Mouse (Mus musculus): Measurements from ENCODE around the gene Scaf1. TPM values are rescaled to one million over a fixed set of nuclear protein-coding genes. Genes with fewer than 3 reads are reported as not detected.

The Scaf1 gene
- polyA plus RNA-seq, 1 experiment from 2014 or later, result 34.8 TPM

- peak overlapping the region; percentile 62 for H3K4me3 ChIP-seq
- H3K9ac ChIP-seq, result peak overlapping the region; percentile 60
- peak overlapping the region; percentile 92 for H3K27ac ChIP-seq
- peaks cover 33% of the 10 kb centered on the region for H3K4me1 ChIP-seq
- H3K9me3 ChIP-seq, result no peaks in the 10 kb centered on the region
- H3K36me3 ChIP-seq, result peaks cover 65% of the 10 kb centered on the region
- no peak for ATAC-seq (ENCODE audit: insufficient number of reproducible peaks, low FRiP score, low TSS enrichment, low read depth)
- 10% methylated on average over 10 of the region's 10 CpGs for WGBS
- H3K27me3 ChIP-seq, result no peaks in the 10 kb centered on the region
- H3K4me2 ChIP-seq, result peak overlapping the region; percentile 80
Measured at GRCm38 (mm10) chr7:44996672-44997071, 19.5 kb downstream of the Scaf1 start.

GRCm38 (mm10) chr7:44986879-44987718 lies 29.1 kb downstream of the Scaf1 start:
- Histone ChIP-seq H3K4me2 (peak overlapping the region; percentile 57), H3K9me3 (no peaks in the 10 kb centered on the region), H3K36me3 (peaks cover 37% of the 10 kb centered on the region), H3K4me3 (peak overlapping the region; percentile 63), H3K27ac (peak overlapping the region; percentile 97), H3K4me1 (peaks cover 34% of the 10 kb centered on the region), H3K9ac (peak overlapping the region; percentile 64), H3K27me3 (no peaks in the 10 kb centered on the region)
- under 1% methylated on average over 29 of the region's 29 CpGs for WGBS
- peak; percentile 1; the same call in 1 of the 2 replicates for ATAC-seq (ENCODE audit: insufficient number of reproducible peaks, low FRiP score, low TSS enrichment, low read depth)

GRCm38 (mm10) chr7:44986192-44986878 lies 29.8 kb downstream of the Scaf1 start, which contains the start of gene Prmt1:
TSS of gene Prmt1 (minus strand) at chr7:44986568.
- Histone ChIP-seq H3K27ac (peak within 1 kb of the TSS; percentile 97), H3K36me3 (peaks cover 37% of the 10 kb centered on the region), H3K4me1 (peaks cover 34% of the 10 kb centered on the region), H3K9ac (peak within 1 kb of the TSS; percentile 89), H3K4me3 (peak within 1 kb of the TSS; percentile 63), H3K27me3 (no peaks in the 10 kb centered on the region), H3K9me3 (no peaks in the 10 kb centered on the region), H3K4me2 (peak within 1 kb of the TSS; percentile 66)
- peak; percentile 97 for ATAC-seq (ENCODE audit: insufficient number of reproducible peaks, low FRiP score, low TSS enrichment, low read depth)
- WGBS, result under 1% methylated on average over 42 of the region's 42 CpGs

- H3K27ac ChIP-seq, result peak overlapping the region; percentile 93
- WGBS, result 1% methylated on average over 44 of the region's 45 CpGs
- no peaks in the 10 kb centered on the region for H3K9me3 ChIP-seq
- peaks cover 34% of the 10 kb centered on the region for H3K4me1 ChIP-seq
- no peaks in the 10 kb centered on the region for H3K27me3 ChIP-seq
- peak overlapping the region; percentile 66 for H3K4me2 ChIP-seq
- no peak for ATAC-seq (ENCODE audit: insufficient number of reproducible peaks, low FRiP score, low TSS enrichment, low read depth)
- H3K9ac ChIP-seq, result peak overlapping the region; percentile 89
- H3K4me3 ChIP-seq, result peak overlapping the region; percentile 63
- peaks cover 37% of the 10 kb centered on the region for H3K36me3 ChIP-seq
Measured at GRCm38 (mm10) chr7:44985595-44986191, 30.5 kb downstream of the Scaf1 start.

- no peak for ATAC-seq (ENCODE audit: insufficient number of reproducible peaks, low FRiP score, low TSS enrichment, low read depth)
- H3K27me3 ChIP-seq, result no peaks in the 10 kb centered on the region
- no peaks in the 10 kb centered on the region for H3K9me3 ChIP-seq
- H3K4me1 ChIP-seq, result peaks cover 34% of the 10 kb centered on the region
- H3K4me2 ChIP-seq, result peak overlapping the region; percentile 66
- peak overlapping the region; percentile 63 for H3K4me3 ChIP-seq
- H3K36me3 ChIP-seq, result peaks cover 41% of the 10 kb centered on the region
- no peak overlapping the region for H3K9ac ChIP-seq
- 37% methylated on average over 3 of the region's 3 CpGs for WGBS
- 0 out of 2 replicates have a peak overlapping the region, but pooled peaks have one; percentile 93 for H3K27ac ChIP-seq
Measured at GRCm38 (mm10) chr7:44984833-44985164, 31.4 kb downstream of the Scaf1 start.

GRCm38 (mm10) chr7:44983944-44984832 lies 32.0 kb downstream of the Scaf1 start:
- Histone ChIP-seq H3K4me1 (peaks cover 34% of the 10 kb centered on the region), H3K4me2 (peak overlapping the region; percentile 66; the same call in 1 of the 2 replicates), H3K4me3 (peak overlapping the region; percentile 63), H3K36me3 (peaks cover 43% of the 10 kb centered on the region), H3K27me3 (no peaks in the 10 kb centered on the region), H3K27ac (peak overlapping the region; percentile 50), H3K9ac (no peak overlapping the region), H3K9me3 (no peaks in the 10 kb centered on the region)
- 74% methylated on average over 7 of the region's 7 CpGs for WGBS
- no peak for ATAC-seq (ENCODE audit: insufficient number of reproducible peaks, low FRiP score, low TSS enrichment, low read depth)

- H3K4me3 ChIP-seq, result no peak overlapping the region
- ATAC-seq (ENCODE audit: insufficient number of reproducible peaks, low FRiP score, low TSS enrichment, low read depth), result no peak
- 40% methylated on average over 6 of the region's 6 CpGs for WGBS
Measured at GRCm38 (mm10) chr7:44983085-44983484, 33.1 kb downstream of the Scaf1 start.

GRCm38 (mm10) chr7:44981539-44981938 lies 34.6 kb downstream of the Scaf1 start:
- H3K4me2 ChIP-seq, result no peak overlapping the region
- no peak overlapping the region for H3K27ac ChIP-seq
- H3K36me3 ChIP-seq, result peaks cover 67% of the 10 kb centered on the region
- H3K9ac ChIP-seq, result no peak overlapping the region
- H3K4me1 ChIP-seq, result peaks cover 24% of the 10 kb centered on the region
- no peaks in the 10 kb centered on the region for H3K27me3 ChIP-seq
- no peak overlapping the region for H3K4me3 ChIP-seq
- H3K9me3 ChIP-seq, result no peaks in the 10 kb centered on the region
- ATAC-seq (ENCODE audit: insufficient number of reproducible peaks, low FRiP score, low TSS enrichment, low read depth), result no peak
- WGBS, result 96% methylated on average over 8 of the region's 8 CpGs

More at GRCm38 (mm10) chr7:44983085-44983484, 33.1 kb downstream of the Scaf1 start:
- Histone ChIP-seq H3K9ac (no peak overlapping the region), H3K36me3 (peaks cover 52% of the 10 kb centered on the region), H3K27me3 (no peaks in the 10 kb centered on the region), H3K4me2 (no peak overlapping the region), H3K4me1 (peaks cover 28% of the 10 kb centered on the region), H3K27ac (peak overlapping the region; percentile 50; the same call in 1 of the 2 replicates), H3K9me3 (no peaks in the 10 kb centered on the region)

GRCm38 (mm10) chr7:44978300-44978699 lies 37.9 kb downstream of the Scaf1 start:
- Histone ChIP-seq H3K9ac (no peak overlapping the region), H3K36me3 (peaks cover 76% of the 10 kb centered on the region), H3K4me1 (peaks cover 13% of the 10 kb centered on the region), H3K4me3 (no peak overlapping the region), H3K9me3 (no peaks in the 10 kb centered on the region), H3K27me3 (no peaks in the 10 kb centered on the region), H3K27ac (no peak overlapping the region), H3K4me2 (no peak overlapping the region)
- 87% methylated on average over 3 of the region's 3 CpGs for WGBS
- no peak for ATAC-seq (ENCODE audit: insufficient number of reproducible peaks, low FRiP score, low TSS enrichment, low read depth)

- no peak for ATAC-seq (ENCODE audit: insufficient number of reproducible peaks, low FRiP score, low TSS enrichment, low read depth)
- H3K4me1 ChIP-seq, result peaks cover 34% of the 10 kb centered on the region
- no peaks in the 10 kb centered on the region for H3K27me3 ChIP-seq
- H3K9ac ChIP-seq, result no peak overlapping the region
- no peaks in the 10 kb centered on the region for H3K9me3 ChIP-seq
- peak overlapping the region; percentile 78 for H3K4me2 ChIP-seq
- H3K27ac ChIP-seq, result peak overlapping the region; percentile 90
- peak overlapping the region; percentile 56; the same call in 1 of the 2 replicates for H3K4me3 ChIP-seq
- H3K36me3 ChIP-seq, result peaks cover 48% of the 10 kb centered on the region
- WGBS, result 22% methylated on average over 6 of the region's 6 CpGs
Measured at GRCm38 (mm10) chr7:44975117-44975419, 41.1 kb downstream of the Scaf1 start.

Measured in limb, embryonic 15.5 days (tissue).